27 mouse cellular contexts compared by ENCODE assay signal in genomic region chr2:179941696-179942095, GRCm38 (mm10). TPM values are rescaled to one million over a fixed set of nuclear protein-coding genes. Genes with fewer than 3 reads are reported as not detected.
DNase-seq lines count a peak whose midpoint lies in the region; ATAC-seq and TF ChIP-seq lines count a peak whose summit lies in the region.
"Had no signal": no experiment of that assay in that cellular context is flagged by ENCODE, and none has a peak within 500 bp of the region (broad histone marks: within the 10 kb centered on the region; RNA-seq: fewer than 3 reads in every experiment).

No protein-coding gene starts in this region.

- ATAC-seq in forebrain, embryonic 14.5 days, result no peak
- ATAC-seq in forebrain, embryonic 13.5 days, result no peak
- no peak; the same call in 1 of the 2 replicates for ATAC-seq in hindbrain, postnatal 0 days
- ATAC-seq in hindbrain, embryonic 12.5 days (ENCODE audit: low FRiP score), result no peak
- ATAC-seq in midbrain, postnatal 0 days (ENCODE audit: low FRiP score), result no peak
- ATAC-seq in midbrain, embryonic 16.5 days, result no peak
- ATAC-seq: activated CD4-positive, CD25-positive, alpha-beta regulatory T cell, adult 4 months; CD4-positive, CD25-positive, alpha-beta regulatory T cell, adult 4 months; Patski had no signal

- H3K27me3 ChIP-seq in forebrain, embryonic 14.5 days (replicated peaks; ENCODE audit: control insufficient read depth, insufficient read depth, low read length), result no peaks in the 10 kb centered on the region
- no peaks in the 10 kb centered on the region for H3K27me3 ChIP-seq in forebrain, embryonic 13.5 days
- no peaks in the 10 kb centered on the region for H3K27me3 ChIP-seq in hindbrain, postnatal 0 days (ENCODE audit: insufficient read depth, low read length)
- H3K27me3 ChIP-seq in hindbrain, embryonic 12.5 days, result no peaks in the 10 kb centered on the region
- no peaks in the 10 kb centered on the region for H3K27me3 ChIP-seq in midbrain, postnatal 0 days (ENCODE audit: insufficient read depth, low read length)
- no peaks in the 10 kb centered on the region for H3K27me3 ChIP-seq in midbrain, embryonic 16.5 days (ENCODE audit: control insufficient read depth, insufficient read depth, low read depth, low read length)
- H3K27me3 ChIP-seq: CH12.LX; embryonic facial prominence, embryonic 13.5 days; embryonic facial prominence, embryonic 15.5 days; forebrain, embryonic 12.5 days; Patski had no signal

- peak; percentile 69 to 77 for DNase-seq in cerebellum, postnatal 10 days
- DNase-seq in cerebellum, postnatal 25 days, result no peak
- DNase-seq in forebrain, embryonic 14.5 days (ENCODE audit: low spot score), result peak; percentile 6
- DNase-seq in hindbrain, postnatal 0 days (ENCODE audit: low spot score), result peak; percentile 58
- peak; percentile 64 for DNase-seq in midbrain, postnatal 0 days (ENCODE audit: low spot score)
- DNase-seq: adrenal gland, adult 8-10 months; adrenal gland, postnatal 14 days; adrenal gland, postnatal 36 days; B cell, adult 2 months; cerebellum, adult 11 months; cerebellum, adult 2 months; cerebellum, adult 9-10 months; cerebellum, postnatal 36 days; embryo, embryonic 11 days had no signal

- 0 out of 2 replicates have a peak, but pooled peaks cover 5% of the 10 kb centered on the region for H3K4me1 ChIP-seq in forebrain, embryonic 14.5 days (ENCODE audit: control insufficient read depth, insufficient read depth, low read length)
- peaks cover 33% of the 10 kb centered on the region for H3K4me1 ChIP-seq in forebrain, embryonic 13.5 days
- H3K4me1 ChIP-seq in hindbrain, postnatal 0 days (ENCODE audit: insufficient read depth, low read length), result peaks cover 16% of the 10 kb centered on the region
- H3K4me1 ChIP-seq in hindbrain, embryonic 12.5 days, result peaks cover 28% of the 10 kb centered on the region
- no peaks in the 10 kb centered on the region for H3K4me1 ChIP-seq in midbrain, postnatal 0 days (ENCODE audit: insufficient read depth, low read length)
- H3K4me1 ChIP-seq in midbrain, embryonic 16.5 days (ENCODE audit: control insufficient read depth, insufficient read depth, low read length), result peaks cover 16% of the 10 kb centered on the region

- no peaks in the 10 kb centered on the region for H3K36me3 ChIP-seq in forebrain, embryonic 14.5 days (ENCODE audit: control insufficient read depth, insufficient read depth, low read length)
- no peaks in the 10 kb centered on the region for H3K36me3 ChIP-seq in forebrain, embryonic 13.5 days (ENCODE audit: poor library complexity, severe bottlenecking)
- H3K36me3 ChIP-seq in hindbrain, postnatal 0 days (ENCODE audit: insufficient read depth, low read length), result no peaks in the 10 kb centered on the region
- peaks cover 4% of the 10 kb centered on the region; the same call in 1 of the 2 replicates for H3K36me3 ChIP-seq in hindbrain, embryonic 12.5 days
- no peaks in the 10 kb centered on the region for H3K36me3 ChIP-seq in midbrain, postnatal 0 days (ENCODE audit: insufficient read depth, low read length)
- no peaks in the 10 kb centered on the region for H3K36me3 ChIP-seq in midbrain, embryonic 16.5 days (ENCODE audit: control insufficient read depth, insufficient read depth, low read length)
- H3K36me3 ChIP-seq: embryonic facial prominence, embryonic 13.5 days; embryonic facial prominence, embryonic 15.5 days; forebrain, embryonic 12.5 days had no signal

- H3K27ac ChIP-seq in forebrain, embryonic 14.5 days (ENCODE audit: low read depth, low read length), result no peak overlapping the region
- no peak overlapping the region for H3K27ac ChIP-seq in forebrain, embryonic 13.5 days
- H3K27ac ChIP-seq in hindbrain, postnatal 0 days, result no peak overlapping the region
- H3K27ac ChIP-seq in hindbrain, embryonic 12.5 days, result no peak overlapping the region
- H3K27ac ChIP-seq in midbrain, postnatal 0 days (ENCODE audit: low read depth, low read length), result no peak overlapping the region
- no peak overlapping the region for H3K27ac ChIP-seq in midbrain, embryonic 16.5 days (ENCODE audit: low read length)
- H3K27ac ChIP-seq: embryonic facial prominence, embryonic 13.5 days; embryonic facial prominence, embryonic 15.5 days; forebrain, embryonic 10.5 days; forebrain, embryonic 12.5 days had no signal

- H3K4me3 ChIP-seq in forebrain, embryonic 14.5 days (ENCODE audit: low read depth, low read length), result no peak overlapping the region
- H3K4me3 ChIP-seq in forebrain, embryonic 13.5 days, result no peak overlapping the region
- no peak overlapping the region for H3K4me3 ChIP-seq in hindbrain, postnatal 0 days (ENCODE audit: low read length)
- H3K4me3 ChIP-seq in hindbrain, embryonic 12.5 days, result no peak overlapping the region
- H3K4me3 ChIP-seq in midbrain, postnatal 0 days (ENCODE audit: low read depth, low read length), result no peak overlapping the region
- H3K4me3 ChIP-seq in midbrain, embryonic 16.5 days (ENCODE audit: low read depth, low read length), result no peak overlapping the region
- H3K4me3 ChIP-seq: embryonic facial prominence, embryonic 13.5 days; embryonic facial prominence, embryonic 15.5 days; erythroblast, embryonic 14.5 days; forebrain, embryonic 10.5 days; forebrain, embryonic 12.5 days had no signal

- no peak overlapping the region for H3K4me2 ChIP-seq in forebrain, embryonic 14.5 days (ENCODE audit: low read length)
- no peak overlapping the region for H3K4me2 ChIP-seq in forebrain, embryonic 13.5 days
- no peak overlapping the region for H3K4me2 ChIP-seq in hindbrain, postnatal 0 days (ENCODE audit: low read depth, low read length)
- H3K4me2 ChIP-seq in hindbrain, embryonic 12.5 days (replicated peaks), result no peak overlapping the region
- no peak overlapping the region for H3K4me2 ChIP-seq in midbrain, postnatal 0 days (ENCODE audit: low read depth, low read length, poor library complexity, severe bottlenecking)
- no peak overlapping the region for H3K4me2 ChIP-seq in midbrain, embryonic 16.5 days (ENCODE audit: low read length)
- H3K4me2 ChIP-seq: embryonic facial prominence, embryonic 13.5 days; embryonic facial prominence, embryonic 15.5 days; forebrain, embryonic 12.5 days had no signal

- H3K9me3 ChIP-seq in forebrain, embryonic 14.5 days (replicated peaks; ENCODE audit: control insufficient read depth, low read length), result no peaks in the 10 kb centered on the region
- H3K9me3 ChIP-seq in forebrain, embryonic 13.5 days (replicated peaks), result no peaks in the 10 kb centered on the region
- H3K9me3 ChIP-seq in hindbrain, postnatal 0 days (ENCODE audit: low read length), result no peaks in the 10 kb centered on the region
- H3K9me3 ChIP-seq in hindbrain, embryonic 12.5 days (replicated peaks), result no peaks in the 10 kb centered on the region
- H3K9me3 ChIP-seq in midbrain, postnatal 0 days (ENCODE audit: low read length), result no peaks in the 10 kb centered on the region
- H3K9me3 ChIP-seq in midbrain, embryonic 16.5 days (replicated peaks; ENCODE audit: control insufficient read depth, low read length, poor library complexity, severe bottlenecking), result no peaks in the 10 kb centered on the region
- H3K9me3 ChIP-seq: embryonic facial prominence, embryonic 13.5 days; embryonic facial prominence, embryonic 15.5 days; forebrain, embryonic 10.5 days; forebrain, embryonic 12.5 days; G1E had no signal

- 100% methylated on average over 1 of the region's 1 CpGs for WGBS in forebrain, embryonic 14.5 days
- WGBS in forebrain, embryonic 13.5 days, result 90% methylated on average over 1 of the region's 1 CpGs
- 70% methylated on average over 1 of the region's 1 CpGs for WGBS in hindbrain, postnatal 0 days
- WGBS in hindbrain, embryonic 12.5 days, result 100% methylated on average over 1 of the region's 1 CpGs
- 87% methylated on average over 1 of the region's 1 CpGs for WGBS in midbrain, postnatal 0 days
- WGBS in midbrain, embryonic 16.5 days, result 100% methylated on average over 1 of the region's 1 CpGs

- H3K9ac ChIP-seq in forebrain, embryonic 14.5 days (ENCODE audit: low read length), result no peak overlapping the region
- no peak overlapping the region for H3K9ac ChIP-seq in forebrain, embryonic 13.5 days
- no peak overlapping the region for H3K9ac ChIP-seq in hindbrain, postnatal 0 days (replicated peaks; ENCODE audit: low read length)
- no peak overlapping the region for H3K9ac ChIP-seq in hindbrain, embryonic 12.5 days
- no peak overlapping the region for H3K9ac ChIP-seq in midbrain, postnatal 0 days (replicated peaks; ENCODE audit: low read length, poor library complexity, severe bottlenecking)
- H3K9ac ChIP-seq in midbrain, embryonic 16.5 days (ENCODE audit: low read depth, low read length), result no peak overlapping the region
- H3K9ac ChIP-seq: embryonic facial prominence, embryonic 13.5 days; embryonic facial prominence, embryonic 15.5 days; forebrain, embryonic 12.5 days had no signal

- no peak for TF ChIP-seq CTCF in hindbrain, postnatal 0 days (IDR thresholded peaks at IDR 0.05; ENCODE audit: low read depth)
- no peak for TF ChIP-seq CTCF in midbrain, postnatal 0 days (IDR thresholded peaks at IDR 0.05)

RNA-seq across cellular contexts. Expression of gene Taf4, which starts 34.8 kb away (rescaled TPM):
- 4.3 and 5.8 TPM in 2 replicates for polyA plus RNA-seq in forebrain, embryonic 14.5 days (2014; fragmentation: Nextera tagmentation; extraction: Ambion mirVana)
- polyA plus RNA-seq in forebrain, embryonic 13.5 days (2015; fragmentation: Nextera tagmentation; extraction: Ambion mirVana), result 5.2 and 6.0 TPM in 2 replicates
- 12.1 and 13.6 TPM in 2 replicates for total RNA-seq in hindbrain, postnatal 0 days (2014; rRNA removed)
- polyA plus RNA-seq in hindbrain, postnatal 0 days (2015; fragmentation: Nextera tagmentation; extraction: Ambion mirVana), result 2.5 and 3.0 TPM in 2 replicates
- polyA plus RNA-seq in hindbrain, embryonic 12.5 days (2016; fragmentation: Nextera tagmentation; extraction: Ambion mirVana), result 3.5 and 5.2 TPM in 2 replicates
- total RNA-seq in midbrain, postnatal 0 days (2014; rRNA removed), result 11.4 and 15.0 TPM in 2 replicates
- polyA plus RNA-seq in midbrain, postnatal 0 days (2015; fragmentation: Nextera tagmentation; extraction: Ambion mirVana), result 2.2 and 2.9 TPM in 2 replicates
- polyA plus RNA-seq in midbrain, embryonic 16.5 days (2015; fragmentation: Nextera tagmentation; extraction: Ambion mirVana), result 3.1 and 3.6 TPM in 2 replicates

Comparison
In these comparisons a context has a peak if more than half of its experiments do, and no peak if none do; other contexts are left out.
1. DNase-seq: peak in cerebellum, postnatal 10 days (2 of 2), forebrain, embryonic 14.5 days (single experiment), hindbrain, postnatal 0 days (single experiment) and midbrain, postnatal 0 days (single experiment); none in cerebellum, postnatal 25 days (0 of 2).